Mouse (Mus musculus): ENCODE measurements at regions not wholly inside any gene's neighbourhood (a gene's known extent, or its start where the extent isn't known, plus 50 kb on each side); places are given as distances from the start of the nearest gene placed in this dataset.

DNA sequence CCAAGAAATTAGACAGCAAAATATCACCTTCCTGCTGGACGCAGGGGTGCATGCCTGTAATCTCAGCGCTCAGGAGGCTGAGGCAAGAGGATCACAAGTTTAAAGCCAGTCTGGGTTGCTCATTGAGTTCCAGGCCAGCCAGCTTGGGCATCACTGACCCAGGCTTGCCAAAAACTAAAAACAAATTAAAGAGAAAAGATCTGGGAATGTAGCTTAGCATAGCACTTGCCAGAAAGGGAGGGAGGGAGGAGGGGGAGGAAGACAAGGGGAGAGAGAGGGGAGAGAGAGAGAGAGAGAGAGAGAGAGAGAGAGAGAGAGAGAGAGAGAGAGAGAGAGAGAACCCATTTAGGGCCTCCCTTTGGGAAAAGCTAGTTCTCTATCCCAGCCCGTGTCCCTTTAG, 112.7 kb upstream of the Thy1 start:
- no peak for DNase-seq

DNA sequence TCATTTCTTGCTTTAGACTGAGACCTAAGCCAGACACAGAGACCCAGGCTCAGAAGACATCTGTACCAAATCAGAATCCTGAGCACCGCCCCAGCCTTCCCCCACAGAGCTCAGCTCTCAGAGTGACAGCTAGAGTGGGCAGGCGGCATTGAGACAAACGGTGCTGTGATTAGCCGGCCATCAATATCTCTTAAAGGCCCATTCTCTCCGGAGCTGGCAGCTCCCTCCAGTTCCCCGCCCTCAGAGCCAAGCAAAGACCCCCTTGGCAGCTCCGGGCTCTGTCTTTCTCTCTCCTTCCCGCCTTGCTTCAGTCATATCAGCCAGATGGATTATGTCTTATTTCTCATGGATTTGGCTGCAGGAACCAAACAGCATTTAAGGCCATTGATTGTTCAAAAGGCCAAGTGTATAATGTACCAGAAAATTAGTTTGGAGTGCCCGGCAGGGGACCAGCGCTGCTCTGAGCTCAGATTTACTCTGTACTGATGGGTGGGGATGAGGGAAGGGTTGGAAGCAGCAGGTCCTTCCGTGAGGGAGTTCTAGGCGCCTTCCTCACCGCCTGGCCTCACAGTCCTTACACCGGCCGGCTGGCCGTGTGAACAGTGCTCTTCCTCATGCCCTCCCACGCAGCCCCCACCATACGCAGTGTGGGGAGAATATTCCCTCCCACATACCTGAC, 109.0 kb upstream of the Thy1 start:
- DNase-seq: no peak

DNA sequence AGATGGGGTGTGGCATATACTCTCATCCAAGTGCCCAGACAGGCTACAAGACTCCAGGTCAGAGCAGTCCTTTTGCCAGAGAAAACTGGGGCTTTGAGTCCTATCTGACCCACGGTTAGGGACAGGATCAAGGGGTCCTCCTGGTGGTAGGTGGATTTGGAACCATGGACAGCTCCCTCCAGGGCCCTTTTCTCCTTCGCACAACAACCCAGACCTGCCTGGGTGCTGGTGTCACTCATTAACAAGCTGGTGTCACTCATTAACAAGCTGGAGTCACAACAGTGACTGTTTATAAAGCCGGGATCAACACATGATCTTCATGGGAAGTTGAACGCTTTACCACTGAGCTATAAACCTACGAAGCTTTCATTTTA, 108.5 kb upstream of the Thy1 start:
- no peak for DNase-seq

- no peak for DNase-seq
Observed at GRCm38 (mm10) chr9:43939336-43939735, 103.8 kb upstream of the Thy1 start.

GRCm38 (mm10) chr9:43942147-43942546, 101.0 kb upstream of the Thy1 start:
- no peak for DNase-seq

GRCm38 (mm10) chr9:43943522-43943921, 99.7 kb upstream of the Thy1 start:
- no peak for DNase-seq

DNA sequence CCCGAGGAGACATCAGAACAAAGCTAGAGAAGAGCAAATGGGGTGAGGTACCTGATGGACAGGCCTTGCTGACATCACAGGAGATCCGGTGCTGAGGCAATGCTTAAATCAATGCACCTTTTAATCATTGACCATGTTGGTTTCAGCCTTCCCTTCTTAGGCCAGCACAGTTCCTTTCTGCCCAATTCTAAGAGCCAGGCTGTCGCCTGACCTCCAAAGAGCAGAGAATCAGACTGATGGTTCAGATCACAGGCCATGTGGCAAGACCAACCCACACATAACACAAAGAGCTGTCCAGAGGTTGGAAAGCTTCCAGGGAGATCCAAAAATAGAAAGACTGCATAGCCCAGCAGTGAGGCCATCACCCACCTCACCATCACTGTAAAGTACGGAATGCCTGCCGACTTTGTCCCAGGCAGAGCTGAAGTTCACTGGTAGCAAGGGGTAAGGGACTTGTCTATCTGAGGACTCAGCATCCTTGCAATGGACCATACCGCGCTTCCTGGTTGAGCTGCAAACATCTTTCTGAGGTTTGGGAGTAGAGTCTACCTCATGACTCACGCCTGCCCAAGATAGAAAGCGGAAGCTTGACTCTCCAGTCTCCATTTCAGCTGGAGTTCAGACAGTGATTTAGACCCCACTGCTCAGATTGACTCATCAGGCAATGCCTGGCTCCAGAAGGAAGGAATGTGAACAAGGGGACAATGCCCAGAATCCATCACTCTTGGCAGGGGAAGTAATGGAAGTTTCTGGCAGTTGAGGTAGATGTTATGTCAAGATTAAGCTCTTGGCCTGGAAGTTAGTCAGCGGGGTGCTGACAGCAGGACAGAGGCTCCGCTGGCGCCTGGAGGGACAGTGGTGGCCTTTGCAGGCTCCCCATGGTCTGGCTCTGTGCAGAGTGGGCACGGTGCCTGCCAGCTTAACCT, 98.1 kb upstream of the Thy1 start:
- no peak for DNase-seq

DNA sequence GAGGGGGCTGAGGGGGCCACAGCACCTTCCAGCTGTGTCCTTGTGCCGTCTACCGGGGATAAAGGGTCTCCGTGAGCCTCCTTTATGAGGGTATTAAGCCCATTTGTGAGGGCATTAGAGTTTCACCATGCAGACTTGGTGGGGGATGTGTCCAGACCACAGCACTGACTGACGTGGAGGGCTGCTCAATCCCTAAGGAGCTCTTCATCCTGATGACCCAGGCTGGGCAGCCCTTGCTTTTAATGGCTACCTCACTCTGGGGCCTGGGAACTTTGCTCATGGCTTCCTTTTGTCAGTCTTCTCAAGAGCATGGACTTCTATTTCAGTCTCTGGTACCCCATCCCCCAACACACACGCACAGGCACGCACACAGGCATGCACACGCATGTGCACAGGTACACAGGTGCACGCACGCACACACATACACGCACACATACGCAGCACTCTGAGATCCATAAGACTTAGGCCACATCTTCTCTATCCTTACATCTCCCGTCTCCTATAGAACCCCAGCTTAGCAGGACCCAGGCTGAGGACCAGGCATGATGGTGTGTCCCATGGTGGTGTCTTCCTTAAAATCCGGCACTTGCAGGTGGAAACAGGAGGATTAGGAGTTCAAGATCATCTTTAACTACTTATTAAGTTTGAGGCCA, 97.1 kb upstream of the Thy1 start:
- no peak for DNase-seq

DNA sequence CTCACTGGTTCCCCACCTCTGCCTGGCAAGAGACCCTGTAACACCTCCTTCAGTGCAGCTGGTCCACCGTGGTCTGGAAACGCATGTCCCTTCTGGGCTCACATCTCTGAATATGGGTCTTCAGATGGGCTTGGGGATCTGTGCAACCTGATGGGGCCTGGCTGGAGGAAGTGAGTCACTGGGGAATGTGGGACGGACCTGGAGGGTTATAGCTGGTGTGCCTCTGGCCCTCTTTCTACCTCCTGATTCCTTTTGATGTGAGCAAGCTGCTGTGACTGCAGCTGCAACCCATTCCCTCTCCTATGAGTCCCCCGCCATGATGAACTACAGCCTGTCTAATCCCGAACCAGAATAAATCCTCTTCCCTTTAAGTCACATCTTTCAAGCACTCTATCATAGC, 96.1 kb upstream of the Thy1 start:
- DNase-seq: no peak

- no peak for DNase-seq
Observed at GRCm38 (mm10) chr9:43947490-43948150, 95.6 kb upstream of the Thy1 start.

GRCm38 (mm10) chr9:43953128-43953527, 90.1 kb upstream of the Thy1 start:
- no peak for DNase-seq

DNA sequence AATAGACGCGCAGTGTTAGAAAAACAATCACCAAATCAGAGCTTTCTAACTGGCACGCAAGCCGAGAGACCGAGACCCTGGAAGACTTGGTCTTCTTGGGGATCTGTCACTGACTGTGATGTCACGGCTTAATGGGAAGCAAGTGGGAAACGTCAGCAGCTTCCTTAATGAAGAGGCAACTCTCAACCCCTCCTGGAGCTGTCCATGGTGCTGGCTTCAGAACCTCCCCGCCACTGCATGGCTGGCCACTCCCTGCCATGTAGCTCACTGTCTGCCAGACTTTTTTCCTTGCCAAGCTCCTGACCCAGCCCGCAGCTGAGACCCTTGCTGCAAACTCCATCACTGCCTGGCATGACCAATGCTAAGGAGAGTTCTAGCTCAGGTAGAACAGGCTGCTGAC, 83.6 kb upstream of the Thy1 start:
- peak; percentile 9 for DNase-seq

- no peak for DNase-seq
Observed at GRCm38 (mm10) chr9:43961431-43961830, 81.8 kb upstream of the Thy1 start.

DNA sequence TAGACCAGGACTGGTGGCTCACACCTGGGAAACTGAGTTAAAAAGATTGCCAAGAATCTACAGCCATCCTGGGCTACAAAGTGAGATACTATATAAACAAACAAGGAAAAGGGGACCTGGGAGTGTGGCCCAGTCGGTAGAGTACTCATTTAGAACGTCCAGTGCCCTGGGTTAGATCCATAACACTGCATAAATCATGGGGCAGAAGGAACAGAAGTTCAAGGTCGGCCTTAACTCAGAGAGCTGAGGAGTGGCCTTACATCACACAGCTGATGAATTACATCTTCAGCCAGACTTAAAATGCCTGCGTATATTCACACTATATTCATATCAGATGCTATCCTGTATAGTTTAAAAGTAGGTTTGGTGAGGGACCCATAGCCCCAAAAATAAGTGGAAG, 78.0 kb upstream of the Thy1 start:
- DNase-seq: no peak

GRCm38 (mm10) chr9:43965811-43966210, 77.4 kb upstream of the Thy1 start:
- DNase-seq: no peak

DNA sequence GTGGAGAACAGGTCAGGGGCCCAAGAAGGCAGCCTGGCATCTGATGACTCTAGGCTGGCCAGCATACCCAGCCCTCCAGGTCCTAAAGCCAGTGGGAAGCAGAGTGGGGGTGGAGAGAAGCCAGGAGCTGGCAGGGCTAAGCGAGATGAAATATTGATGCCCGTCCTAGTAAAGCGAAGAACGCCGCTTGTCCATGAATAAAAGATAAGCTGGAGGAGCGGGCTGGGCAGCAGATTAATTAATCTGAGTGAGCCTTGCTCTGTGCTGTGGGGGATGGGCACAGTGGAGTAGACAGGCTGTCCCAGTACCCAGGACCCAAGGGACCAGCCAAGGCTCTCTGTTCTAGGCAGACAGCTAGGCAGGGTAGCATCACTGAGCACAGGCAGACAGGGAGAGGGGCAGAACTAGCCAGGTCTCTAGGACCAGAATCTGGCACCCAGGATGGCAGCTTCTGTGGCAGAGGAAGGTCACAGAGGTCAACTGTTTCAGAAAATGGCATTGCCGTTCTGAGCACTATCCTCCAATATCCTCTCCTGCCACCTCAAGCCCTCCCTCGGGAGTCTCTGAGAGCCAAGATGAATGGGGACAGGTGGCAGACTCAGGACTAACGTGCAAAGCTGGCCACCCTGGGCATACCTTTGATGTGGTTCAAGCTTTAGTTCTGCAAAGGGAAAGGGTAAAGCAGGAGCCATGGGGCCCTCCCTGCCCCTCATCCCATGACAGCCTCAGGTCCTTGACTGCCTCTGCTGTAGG, 73.0 kb upstream of the Thy1 start:
- no peak for DNase-seq

DNA sequence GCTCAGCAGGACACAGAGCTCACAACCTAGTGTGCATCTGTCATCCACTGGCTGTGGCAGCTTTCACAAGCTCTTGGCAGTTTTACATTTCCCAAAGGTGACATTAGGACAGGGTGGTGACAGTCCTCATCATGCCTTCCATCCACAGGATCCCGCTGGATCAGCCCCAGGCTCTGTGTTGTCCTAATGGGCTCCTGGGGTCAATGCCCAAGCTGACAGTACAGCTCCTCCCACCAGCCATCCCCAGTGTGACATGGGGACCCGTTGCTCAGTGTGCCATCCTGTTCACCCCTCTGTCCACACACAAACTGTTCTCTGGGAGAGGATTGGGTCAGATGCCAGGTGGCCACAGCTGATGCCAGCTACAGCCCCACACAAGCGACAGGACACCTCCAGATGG, 72.3 kb upstream of the Thy1 start:
- no peak for DNase-seq

DNA sequence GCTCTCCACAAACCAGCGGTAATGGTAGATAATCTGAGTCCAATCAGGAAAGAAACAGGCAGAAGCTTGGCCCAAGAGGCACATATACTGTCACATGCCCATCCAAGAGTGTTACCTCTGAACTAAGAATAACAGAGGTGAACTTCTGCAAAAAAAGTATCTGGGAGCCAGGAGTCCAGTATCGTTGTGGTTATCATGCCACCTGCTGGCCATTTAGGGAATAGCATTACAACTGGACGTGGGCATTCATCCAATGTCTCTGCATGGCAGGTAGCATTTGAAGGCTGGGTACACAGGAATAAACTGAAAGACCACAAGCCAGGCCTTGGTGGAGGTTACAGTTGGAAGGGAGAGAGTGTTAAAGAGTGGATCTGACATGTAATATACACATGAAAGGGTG, 70.9 kb upstream of the Thy1 start:
- DNase-seq: peak; percentile 67

GRCm38 (mm10) chr9:43975405-43975804, 67.8 kb upstream of the Thy1 start:
- peak in 1 of 2 experiments; percentile 21 for DNase-seq

DNA sequence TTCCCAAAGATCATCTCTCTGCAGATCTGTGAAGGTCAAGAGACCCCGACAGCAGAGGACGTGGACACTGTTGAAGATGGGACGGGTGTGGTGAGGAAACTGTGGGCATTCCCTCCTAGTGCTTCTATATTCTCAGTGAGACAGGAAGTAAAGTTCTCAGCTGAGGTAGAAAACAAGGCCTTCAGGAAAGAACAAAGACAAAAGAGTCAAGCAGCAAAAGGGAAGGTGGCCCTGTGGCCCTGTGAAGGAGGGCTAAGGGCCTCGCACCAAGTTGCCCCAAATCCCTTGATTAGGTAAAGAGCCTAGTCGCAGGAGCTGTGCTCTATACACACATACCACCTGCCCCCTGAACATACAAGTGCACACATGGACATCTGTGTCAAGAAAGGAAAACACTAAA, 66.8 kb upstream of the Thy1 start:
- no peak for DNase-seq

GRCm38 (mm10) chr9:43977773-43978172, 65.4 kb upstream of the Thy1 start:
- DNase-seq: no peak

DNA sequence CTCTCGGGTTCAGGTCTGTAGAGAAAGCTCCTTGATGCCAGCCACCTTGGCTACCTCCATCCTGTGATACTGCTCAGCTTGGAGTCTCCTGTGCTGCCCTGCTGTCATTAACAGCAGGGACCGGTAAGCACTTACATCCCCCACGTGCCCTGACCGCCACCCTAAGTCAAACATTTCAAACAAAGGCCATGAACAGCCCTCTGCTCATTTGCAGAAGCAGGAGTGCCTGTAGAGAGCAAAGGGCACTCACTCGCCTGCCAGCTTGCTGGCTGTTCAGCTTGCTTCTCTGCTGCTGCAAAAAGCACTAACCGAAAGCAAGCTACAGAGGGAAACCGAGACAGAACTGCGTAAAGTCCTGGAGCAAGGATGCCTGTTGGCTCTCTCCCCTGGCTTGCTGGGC, 61.8 kb upstream of the Thy1 start:
- no peak for DNase-seq

Measured in B cell, adult 2 months (primary cell).